Mouse (Mus musculus): Measurements from ENCODE around the gene Cd82.
A peak's percentile ranks its signal among the peaks of the same experiment; 100 is the strongest.

GRCm38 (mm10) chr2:93459208-93459920 is 3.6 kb downstream of the Cd82 start:
- TF ChIP-seq POLR2A (IDR thresholded peaks at IDR 0.05; ENCODE audit: insufficient read length, low read depth), result no peak
- TF ChIP-seq MAX (IDR thresholded peaks at IDR 0.05; ENCODE audit: low read depth), result no peak
- no peak for TF ChIP-seq MYOG (IDR thresholded peaks at IDR 0.05; ENCODE audit: control insufficient read depth in 1 of 3, insufficient read depth in 1 of 3, insufficient read length in 2 of 3, low read depth in 2 of 3)
- TF ChIP-seq MYOD1 (IDR thresholded peaks at IDR 0.05; ENCODE audit: control insufficient read depth in 1 of 3, insufficient read length in 2 of 3, low read depth in 2 of 3), result no peak
- no peak for TF ChIP-seq USF1 (IDR thresholded peaks at IDR 0.05; ENCODE audit: low read depth)
- no peak for TF ChIP-seq TCF12 (IDR thresholded peaks at IDR 0.05; ENCODE audit: insufficient read depth, poor library complexity, severe bottlenecking)
- TF ChIP-seq POLR2AphosphoS2 (IDR thresholded peaks at IDR 0.05; ENCODE audit: insufficient read length, low read depth), result peak; percentile 49
- no peak for TF ChIP-seq REST (IDR thresholded peaks at IDR 0.05; ENCODE audit: insufficient read depth, insufficient read length)
- no peak for TF ChIP-seq CEBPB (IDR thresholded peaks at IDR 0.05; ENCODE audit: insufficient read depth, poor library complexity, severe bottlenecking)
- TF ChIP-seq SRF (IDR thresholded peaks at IDR 0.05; ENCODE audit: control insufficient read depth, insufficient read length, low read depth), result no peak
- no peak for TF ChIP-seq E2F4 (IDR thresholded peaks at IDR 0.05; ENCODE audit: insufficient read depth)
- no peak for TF ChIP-seq TCF3 (IDR thresholded peaks at IDR 0.05; ENCODE audit: insufficient read length, low read depth)

Data from myocyte (in vitro differentiated cells).